Mouse (Mus musculus) hindlimb bud, embryonic 11.5 days (tissue): ENCODE data around the gene Pid1.

ENCODE experiments used
- DNase-seq: peaks from one replicate; pipeline ENCODE4 v3.0.0-alpha.2; 2012; ENCODE audit warnings: low read depth, low spot score; ENCODE audit errors: extremely low spot score

The Pid1 gene

GRCm38 (mm10) chr1:84363967-84364366 is at the start of gene Pid1:
Gene Pid1, minus strand, starts transcription at chr1:84364180.
- no peak for DNase-seq

- no peak for DNase-seq
Observed at GRCm38 (mm10) chr1:84409514-84409913, 45.5 kb upstream of the Pid1 start.

- no peak for DNase-seq
Observed at GRCm38 (mm10) chr1:84408873-84409272, 44.9 kb upstream of the Pid1 start.

- DNase-seq = no peak
Observed at GRCm38 (mm10) chr1:84406891-84407290, 42.9 kb upstream of the Pid1 start.

- no peak for DNase-seq
Observed at GRCm38 (mm10) chr1:84405551-84406290, 41.7 kb upstream of the Pid1 start.

GRCm38 (mm10) chr1:84404880-84405279 is 40.9 kb upstream of the Pid1 start:
- DNase-seq = no peak

GRCm38 (mm10) chr1:84402154-84402553 is 38.2 kb upstream of the Pid1 start:
- no peak for DNase-seq

- DNase-seq = no peak
Observed at GRCm38 (mm10) chr1:84399671-84400070, 35.7 kb upstream of the Pid1 start.

- DNase-seq = no peak
Observed at GRCm38 (mm10) chr1:84399118-84399517, 35.1 kb upstream of the Pid1 start.

GRCm38 (mm10) chr1:84396787-84397186 is 32.8 kb upstream of the Pid1 start:
- no peak for DNase-seq

GRCm38 (mm10) chr1:84395928-84396327 is 31.9 kb upstream of the Pid1 start:
- DNase-seq = no peak

- DNase-seq = no peak
Observed at GRCm38 (mm10) chr1:84390961-84391360, 27.0 kb upstream of the Pid1 start.

- DNase-seq = no peak
Observed at GRCm38 (mm10) chr1:84387616-84388015, 23.6 kb upstream of the Pid1 start.

- DNase-seq = no peak
Observed at GRCm38 (mm10) chr1:84386481-84387146, 22.6 kb upstream of the Pid1 start.

GRCm38 (mm10) chr1:84382709-84383108 is 18.7 kb upstream of the Pid1 start:
- DNase-seq = no peak

- DNase-seq = no peak
Observed at GRCm38 (mm10) chr1:84382064-84382463, 18.1 kb upstream of the Pid1 start.

GRCm38 (mm10) chr1:84380895-84381294 is 16.9 kb upstream of the Pid1 start:
- DNase-seq = no peak

- no peak for DNase-seq
Observed at GRCm38 (mm10) chr1:84367733-84368132, 3.8 kb upstream of the Pid1 start.

- no peak for DNase-seq
Observed at GRCm38 (mm10) chr1:84366553-84366952, 2.6 kb upstream of the Pid1 start.

- no peak for DNase-seq
Observed at GRCm38 (mm10) chr1:84362709-84363617, 1.0 kb downstream of the Pid1 start.

GRCm38 (mm10) chr1:84362209-84362608 is 1.8 kb downstream of the Pid1 start:
- DNase-seq = no peak

- no peak for DNase-seq
Observed at GRCm38 (mm10) chr1:84361389-84361788, 2.6 kb downstream of the Pid1 start.
